Mouse (Mus musculus) heart, adult 2 months (tissue): ENCODE measurements at regions not wholly inside any gene's neighbourhood (a gene's known extent, or its start where the extent isn't known, plus 50 kb on each side); places are given as distances from the start of the nearest gene placed in this dataset.

Experiments used
- CTCF ChIP-seq: fragments of 200-600 bp; IDR thresholded peaks from 2 replicates; pipeline ENCODE4 v1.8.1; 2022; ENCODE audit warnings: antibody characterized with exemption, mild to moderate bottlenecking, moderate library complexity
- EP300 ChIP-seq: fragments of 200-500 bp; IDR thresholded peaks from 2 replicates; pipeline ENCODE4 v1.6.1; 2011; ENCODE audit warnings: low read depth, low read length, control low read depth; ENCODE audit not compliant: insufficient read depth
- POLR2A ChIP-seq: fragments of 200-500 bp; IDR thresholded peaks from 2 replicates; pipeline ENCODE4 v1.6.1; 2011; ENCODE audit warnings: mild to moderate bottlenecking, low read depth, low read length, control low read depth; ENCODE audit not compliant: insufficient read depth

GRCm38 (mm10) chr13:51016209-51016608 is 84.5 kb upstream of the Spin1 start:
- TF ChIP-seq EP300: no peak
- TF ChIP-seq POLR2A: no peak
- no peak for TF ChIP-seq CTCF
